Mouse (Mus musculus): ENCODE measurements at regions not wholly inside any gene's neighbourhood (a gene's known extent, or its start where the extent isn't known, plus 50 kb on each side); places are given as distances from the start of the nearest gene placed in this dataset.
"Not testable (repeated sequence)": the region's sequence is repeated elsewhere in the genome, so short reads cannot be mapped to it uniquely, and the experiment has no call there.

DNA sequence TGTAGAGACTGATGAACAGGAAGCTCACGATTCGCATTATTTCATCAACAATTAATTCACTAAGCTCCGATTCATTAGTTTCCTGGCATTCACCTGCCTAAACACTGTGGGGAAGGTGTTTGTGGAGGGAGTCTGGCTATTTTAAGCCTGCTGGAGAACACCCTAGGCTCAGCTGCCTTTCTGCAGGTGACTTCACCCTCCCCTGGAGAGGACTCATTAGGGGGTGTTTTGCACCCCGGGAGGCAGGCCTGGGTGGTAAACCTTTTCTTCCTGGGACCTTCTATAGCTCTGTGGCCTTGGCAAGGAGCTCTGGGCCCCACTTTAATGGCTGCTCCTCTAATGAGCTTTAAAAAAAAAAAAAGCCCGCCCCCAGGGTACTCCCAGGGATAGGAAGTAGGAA is 55.4 kb upstream of the Bnc1 start:
- no peak for DNase-seq

DNA sequence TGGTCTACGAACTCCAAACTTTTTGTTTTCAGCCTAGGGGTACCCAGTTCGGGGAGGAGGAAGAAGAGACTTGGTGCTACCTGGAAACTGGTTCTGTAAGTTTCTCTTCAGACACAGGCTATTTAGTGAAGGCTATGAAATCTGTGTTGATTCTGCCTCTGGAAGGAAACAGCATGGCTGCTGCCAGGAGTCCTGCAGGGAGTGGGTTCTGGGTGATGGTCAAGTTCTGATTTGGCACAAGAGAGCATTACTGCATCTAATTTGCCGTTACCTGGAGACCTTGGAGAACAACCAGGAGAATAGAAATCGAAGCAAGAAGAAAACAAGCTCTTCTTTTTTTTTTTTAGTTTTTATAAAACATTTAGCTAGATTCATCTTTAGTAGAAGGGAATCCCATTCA is 61.3 kb upstream of the Bnc1 start:
- no peak for DNase-seq

DNA sequence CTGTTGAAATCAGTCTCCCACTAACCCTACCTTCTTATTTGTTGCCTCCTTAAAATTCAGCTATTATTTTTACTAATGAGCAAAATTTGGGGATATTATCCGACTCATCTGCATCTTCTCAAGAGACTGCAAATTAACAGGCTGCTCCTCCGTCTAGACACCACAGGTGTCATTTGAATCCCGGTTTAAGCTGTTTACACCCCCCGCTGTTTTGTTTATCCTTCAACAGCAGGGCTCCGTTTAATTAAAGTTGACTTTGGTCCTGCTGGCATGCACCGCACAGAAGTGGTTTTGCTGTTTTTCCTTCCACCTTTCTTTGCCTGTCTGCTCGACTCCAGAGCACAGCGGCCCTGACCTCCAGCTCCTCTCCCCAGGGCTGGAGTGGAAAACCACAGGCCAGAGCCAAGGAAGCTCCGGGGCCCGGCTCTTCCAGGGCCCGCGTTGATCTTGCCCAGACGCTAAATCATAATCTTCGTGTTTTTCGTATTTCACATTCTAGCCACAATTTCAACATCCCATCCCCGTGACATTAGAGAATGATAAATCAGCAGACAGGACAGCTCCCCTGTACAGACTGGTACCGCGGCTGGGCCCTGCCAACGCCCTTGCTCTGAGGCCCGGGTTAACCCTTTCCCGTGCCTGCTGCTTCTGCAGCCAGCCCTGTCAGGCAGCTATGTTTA is 64.6 kb upstream of the Bnc1 start:
- DNase-seq = peak; percentile 13

DNA sequence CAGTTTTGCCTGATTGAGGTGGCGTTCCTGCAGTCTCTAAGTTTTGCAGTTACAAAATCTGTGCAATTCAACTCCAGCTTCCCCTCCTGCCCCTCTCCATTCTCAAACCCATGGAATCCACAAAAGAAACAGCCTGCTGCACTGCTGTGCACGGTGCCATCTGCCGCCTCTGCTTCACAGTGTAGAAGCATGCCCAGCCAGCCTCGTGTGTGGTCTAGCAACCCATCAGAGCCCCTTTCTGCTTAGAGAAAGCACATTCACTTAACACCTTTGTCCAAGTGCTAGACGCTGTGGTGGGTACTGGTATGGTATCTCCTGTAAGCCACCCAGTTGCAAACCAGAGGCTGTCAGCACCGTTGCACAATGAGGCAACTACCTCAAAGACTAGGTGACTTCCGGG is 71.3 kb upstream of the Bnc1 start:
- no peak for DNase-seq

DNA sequence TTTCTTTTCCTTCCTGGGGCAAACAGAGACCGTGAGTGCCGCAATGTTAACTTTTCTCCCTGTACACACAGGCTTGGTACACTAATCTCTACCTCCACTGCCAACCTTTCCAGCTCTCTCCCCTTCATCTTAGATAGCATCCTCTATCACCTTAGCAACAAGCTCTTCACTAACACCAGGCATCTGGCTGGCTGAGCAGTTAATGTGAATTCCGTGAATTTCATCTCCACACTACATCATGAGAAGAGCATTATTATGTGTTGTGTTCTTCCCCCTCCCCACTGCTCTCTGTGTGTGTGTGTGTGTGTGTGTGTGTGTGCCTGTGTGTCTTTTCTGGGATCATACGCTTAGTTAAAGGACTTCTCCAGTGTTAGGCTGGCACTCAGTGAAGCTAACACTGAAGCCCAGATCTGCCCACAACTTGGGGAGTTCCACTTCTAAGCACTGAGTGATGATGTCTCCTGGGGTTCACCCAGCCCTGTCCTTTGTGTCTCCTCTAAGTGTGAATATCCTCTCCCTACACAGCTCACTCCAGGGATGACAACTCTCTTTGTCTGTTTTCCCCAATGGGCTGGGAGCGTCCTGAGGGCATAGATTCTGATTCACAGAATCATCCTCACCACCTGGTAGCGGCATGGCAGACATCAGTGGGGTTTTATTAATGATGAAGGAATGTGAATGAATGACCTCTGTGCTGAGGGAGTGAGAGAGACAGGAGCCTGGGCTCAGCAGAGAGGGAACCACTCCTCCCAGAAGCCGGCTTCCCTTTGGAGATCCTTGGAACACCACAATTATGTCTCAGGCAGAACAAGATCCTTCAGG is 77.7 kb upstream of the Bnc1 start:
- DNase-seq = no peak

DNA sequence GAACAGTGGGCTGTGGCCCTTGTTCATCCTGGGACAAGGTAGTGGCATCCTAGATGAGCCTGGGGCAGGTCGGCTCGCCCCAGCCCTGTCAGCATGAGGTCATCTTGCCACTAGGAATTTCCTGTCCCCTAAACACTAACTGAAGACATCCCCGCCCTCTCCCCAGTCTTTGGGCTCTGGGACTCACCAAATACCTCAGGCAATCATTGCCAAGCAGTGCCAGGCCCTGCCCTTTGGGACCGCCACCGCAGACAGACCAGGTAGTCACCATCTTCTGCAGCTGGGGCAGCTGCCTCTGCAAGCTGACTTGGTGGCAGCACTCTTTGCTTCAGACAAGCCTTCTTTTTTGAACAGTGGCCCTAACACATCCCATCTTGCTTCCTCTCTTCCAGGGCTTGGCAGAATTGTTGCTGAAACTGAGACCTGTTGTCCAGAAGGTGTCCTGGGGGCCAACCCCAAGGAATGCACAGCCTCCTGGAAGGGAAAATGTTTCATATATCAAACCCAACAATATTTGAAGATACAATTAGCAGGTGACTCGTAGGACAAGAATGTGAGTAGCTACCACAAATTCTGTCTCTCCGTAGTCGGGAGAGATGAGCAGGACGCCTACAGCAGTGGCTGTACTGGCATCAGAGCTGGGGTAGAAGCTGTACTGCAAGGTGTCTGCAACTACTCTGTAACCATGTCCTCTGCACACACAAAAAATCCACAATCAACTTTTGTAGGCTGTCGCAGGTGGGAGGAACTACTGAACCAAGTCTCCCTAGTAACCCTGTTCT is 79.0 kb upstream of the Bnc1 start:
- DNase-seq = no peak

DNA sequence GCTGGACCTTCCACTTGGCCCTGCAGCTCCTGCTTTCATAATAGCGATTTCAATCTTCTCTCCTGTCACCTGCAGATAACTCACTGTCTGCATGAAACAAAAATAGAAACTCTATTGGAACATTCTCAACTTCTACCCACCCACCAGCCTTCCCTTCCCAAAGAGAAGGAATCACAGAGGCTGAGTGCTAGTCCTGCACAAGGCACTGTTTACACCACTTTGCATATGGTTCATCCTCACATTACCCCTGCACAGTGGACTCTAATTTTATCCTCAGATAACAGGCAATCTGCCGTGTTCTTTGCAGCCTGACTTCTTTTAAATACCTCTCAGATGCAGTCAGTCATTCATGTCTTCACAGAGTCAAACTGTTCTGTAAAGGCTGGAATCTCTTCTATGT is 83.3 kb upstream of the Bnc1 start:
- no peak for DNase-seq

DNA sequence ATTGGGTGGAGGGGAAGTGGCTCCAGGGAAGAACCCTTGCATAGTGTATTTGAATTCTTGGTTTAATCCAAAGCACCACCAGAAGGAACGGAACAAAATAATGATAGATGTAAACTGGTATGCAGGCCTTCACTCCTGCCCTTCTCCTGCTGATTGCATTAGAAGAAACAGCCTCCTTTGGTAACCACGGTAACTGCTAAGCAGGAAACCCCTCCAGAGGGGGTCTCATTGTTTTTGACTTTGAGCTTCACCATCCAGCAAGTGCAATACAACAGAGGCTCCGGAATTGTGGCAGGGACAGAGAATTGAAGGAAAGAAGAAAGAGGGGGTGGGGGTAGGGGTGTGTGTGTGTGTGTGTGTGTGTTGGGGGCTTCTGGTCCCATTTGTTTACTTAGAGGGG is 89.8 kb upstream of the Bnc1 start:
- no peak for DNase-seq

DNA sequence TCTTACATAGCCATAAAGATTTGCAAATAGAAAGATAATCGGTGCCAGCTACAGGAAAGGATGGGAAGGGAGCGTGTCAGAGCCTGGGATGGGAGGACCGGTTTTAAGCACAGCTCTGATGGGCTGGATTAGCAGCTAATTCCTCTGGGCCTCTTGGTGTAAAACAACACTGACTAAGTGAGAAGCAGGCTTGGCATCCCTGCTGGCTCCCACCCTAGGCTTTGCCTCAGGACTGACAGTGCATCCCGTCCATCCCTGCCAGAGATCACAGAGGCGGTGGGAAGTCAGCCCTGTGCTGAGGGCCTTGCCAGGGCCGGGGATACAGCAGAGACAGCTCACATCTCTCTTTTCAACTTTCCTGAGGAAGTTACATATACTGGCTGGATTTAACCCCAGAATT is 90.8 kb upstream of the Sh3gl3 start:
- DNase-seq = no peak

DNA sequence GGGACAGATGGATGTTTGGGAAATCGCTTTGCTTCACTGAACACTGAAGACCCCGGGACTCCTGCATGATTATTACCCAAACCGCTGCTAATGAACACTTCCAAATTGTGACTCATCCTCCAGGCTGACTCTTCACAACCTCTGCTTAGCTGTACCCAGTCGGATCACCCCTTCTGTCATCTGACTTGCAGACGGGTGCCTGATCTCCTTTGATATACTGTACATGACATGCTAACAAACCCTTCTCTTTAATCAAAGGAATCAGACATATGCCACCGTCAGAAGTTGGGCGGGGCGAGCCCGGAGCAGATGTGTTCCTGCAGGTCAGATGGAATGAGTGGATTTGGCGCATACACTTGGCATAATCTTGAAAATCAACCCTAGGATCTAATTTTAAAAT is 89.2 kb upstream of the Sh3gl3 start:
- no peak for DNase-seq

DNA sequence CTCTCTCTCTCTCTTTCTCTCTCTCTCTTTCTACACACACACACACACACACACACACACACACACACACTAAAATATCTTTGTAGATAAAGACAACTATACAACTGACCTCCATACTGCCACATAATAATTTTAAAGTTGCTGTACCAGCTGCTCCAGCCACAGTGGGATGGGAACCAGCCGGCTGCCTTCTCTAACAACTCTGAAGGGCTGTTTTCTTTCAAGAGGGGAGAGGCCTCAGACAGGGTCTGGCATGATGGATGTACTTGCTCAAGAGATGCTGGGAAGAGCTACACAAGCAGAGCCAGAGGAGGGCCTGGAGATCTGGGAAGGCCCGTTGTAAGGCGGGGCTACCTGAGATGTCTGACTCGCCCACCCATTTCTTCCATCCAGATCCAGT is 88.4 kb upstream of the Sh3gl3 start:
- DNase-seq = no peak

DNA sequence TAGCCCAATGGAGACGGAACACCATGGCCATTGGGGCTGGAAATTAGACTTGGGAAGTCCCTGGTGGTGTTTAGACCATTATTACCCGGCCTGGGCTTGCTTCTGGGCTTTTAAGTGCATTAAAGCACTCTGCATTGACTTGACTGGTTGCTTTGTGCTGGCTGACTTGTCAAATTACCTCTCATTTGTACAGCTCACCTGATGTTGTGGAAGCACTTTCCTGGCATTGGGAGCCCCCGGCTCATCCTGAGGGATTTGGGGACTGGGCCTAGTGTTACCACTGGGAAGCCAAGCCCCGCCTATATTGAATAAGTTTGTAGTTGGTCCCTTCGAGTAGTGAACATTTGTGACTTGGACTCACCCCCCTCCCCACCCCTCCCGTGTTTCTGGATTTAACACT is 75.5 kb upstream of the Sh3gl3 start:
- DNase-seq = no peak

DNA sequence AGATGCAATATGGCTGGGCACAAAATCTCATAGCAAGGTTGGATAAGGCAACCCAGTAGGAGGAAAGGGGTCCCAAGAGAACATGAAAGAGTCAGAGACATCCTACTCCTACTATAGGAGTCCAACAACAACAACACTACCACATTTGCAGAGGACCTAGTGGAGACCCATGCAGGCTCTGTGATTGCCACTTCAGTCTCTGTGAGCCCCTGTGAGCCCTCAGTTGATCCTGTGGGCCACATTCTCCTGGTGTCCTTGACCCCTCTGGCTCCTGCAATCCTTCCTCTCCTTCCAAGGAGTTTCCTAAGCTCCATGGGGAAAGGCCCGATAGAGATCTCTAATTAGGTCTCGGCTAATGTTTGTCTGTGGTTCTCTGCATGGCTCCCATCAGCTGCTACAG is 72.3 kb upstream of the Sh3gl3 start:
- DNase-seq = no peak

DNA sequence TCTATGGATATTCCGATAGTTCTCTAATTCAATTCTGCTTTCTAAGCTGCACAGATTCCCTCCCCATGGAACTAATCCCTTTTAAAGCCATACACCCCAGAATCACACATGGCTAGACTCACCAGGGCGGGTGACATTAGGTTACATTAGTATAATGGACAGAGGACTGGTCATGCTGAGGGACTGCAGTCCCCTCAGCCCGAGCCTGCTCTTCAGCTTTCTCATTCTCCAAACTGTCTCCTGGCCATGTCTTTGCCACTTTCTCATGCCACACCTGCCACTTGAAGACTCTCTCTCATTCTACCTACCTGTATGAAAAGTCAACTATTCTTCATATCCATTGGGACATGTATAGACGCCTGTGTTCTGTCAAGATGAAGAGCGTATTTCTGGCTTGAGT is 68.0 kb upstream of the Sh3gl3 start:
- DNase-seq = no peak

DNA sequence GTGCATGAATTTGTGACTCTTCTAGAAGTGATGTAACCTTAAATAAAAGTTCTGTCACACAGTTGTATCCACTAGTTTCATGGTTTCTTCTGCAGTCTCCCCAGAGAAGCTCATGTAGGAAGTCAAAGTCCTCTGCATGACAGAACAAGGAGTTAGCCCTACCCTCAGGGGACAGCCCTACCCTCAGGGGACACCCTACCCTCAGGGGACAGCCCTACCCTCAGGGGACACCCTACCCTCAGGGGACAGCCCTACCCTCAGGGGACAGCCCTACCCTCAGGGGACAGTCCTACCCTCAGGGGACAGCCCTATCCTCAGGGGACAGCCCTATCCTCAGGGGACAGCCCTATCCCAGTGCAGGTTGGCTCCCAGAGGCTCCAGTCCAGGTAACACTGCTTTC is 64.5 kb upstream of the Sh3gl3 start:
- DNase-seq = not testable (repeated sequence)

DNA sequence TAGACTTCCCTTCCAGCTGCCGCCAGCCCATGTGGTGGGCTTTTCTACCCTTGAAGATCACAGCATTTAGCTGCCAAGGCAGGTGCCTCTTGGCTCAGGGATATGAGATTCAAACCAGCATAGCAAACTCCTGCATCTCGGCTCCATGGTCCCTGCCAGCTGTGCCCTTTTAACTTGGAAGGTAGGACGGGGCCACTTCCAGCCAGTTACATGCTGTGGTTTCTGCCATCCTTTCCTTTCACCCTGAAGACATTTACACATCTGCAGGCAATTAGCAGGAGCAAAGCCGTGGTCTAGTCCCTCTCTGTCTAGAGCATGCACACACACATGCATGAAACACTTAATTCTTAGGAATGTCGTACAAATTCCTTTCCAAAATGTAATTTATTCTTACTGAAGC is 64.1 kb upstream of the Sh3gl3 start:
- DNase-seq = no peak

DNA sequence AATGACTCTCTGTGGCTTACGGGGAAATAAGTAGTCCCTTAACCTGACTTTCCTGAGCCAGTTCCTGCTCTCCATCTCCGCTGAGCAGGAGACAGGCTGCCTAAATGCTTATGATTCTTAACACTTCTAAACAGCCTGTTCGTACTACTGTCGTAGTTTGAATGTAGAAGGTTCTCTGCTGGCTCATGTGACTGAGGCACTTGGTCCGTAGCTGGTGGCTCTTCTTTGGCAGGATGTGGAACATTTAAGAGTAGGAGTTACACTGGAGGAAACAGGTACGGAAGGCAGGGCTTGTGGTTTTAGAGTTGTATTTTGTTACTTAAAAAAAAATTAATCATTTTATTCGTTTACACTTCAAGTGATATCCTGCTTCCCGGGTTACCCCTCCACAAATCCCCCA is 63.7 kb upstream of the Sh3gl3 start:
- DNase-seq = no peak

DNA sequence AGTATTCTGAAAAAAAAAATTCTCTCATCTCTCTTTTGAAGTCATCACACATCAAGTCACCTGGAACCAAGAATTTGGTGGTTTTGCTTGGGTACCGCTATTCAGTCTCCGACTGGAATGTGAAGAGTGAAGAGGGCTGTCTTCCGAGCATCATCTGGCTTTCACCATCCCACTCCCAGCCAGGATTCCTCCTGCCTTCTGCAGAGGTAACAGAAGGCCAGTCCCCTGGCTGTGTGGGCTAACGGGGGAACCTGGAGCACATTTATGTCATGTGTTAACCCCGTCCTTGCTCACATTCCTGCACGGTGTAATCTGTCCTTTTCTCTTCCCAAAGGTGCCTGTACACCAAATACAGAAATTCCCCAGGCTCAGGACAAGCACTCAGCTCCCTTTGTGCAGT is 61.6 kb upstream of the Sh3gl3 start:
- DNase-seq = no peak

DNA sequence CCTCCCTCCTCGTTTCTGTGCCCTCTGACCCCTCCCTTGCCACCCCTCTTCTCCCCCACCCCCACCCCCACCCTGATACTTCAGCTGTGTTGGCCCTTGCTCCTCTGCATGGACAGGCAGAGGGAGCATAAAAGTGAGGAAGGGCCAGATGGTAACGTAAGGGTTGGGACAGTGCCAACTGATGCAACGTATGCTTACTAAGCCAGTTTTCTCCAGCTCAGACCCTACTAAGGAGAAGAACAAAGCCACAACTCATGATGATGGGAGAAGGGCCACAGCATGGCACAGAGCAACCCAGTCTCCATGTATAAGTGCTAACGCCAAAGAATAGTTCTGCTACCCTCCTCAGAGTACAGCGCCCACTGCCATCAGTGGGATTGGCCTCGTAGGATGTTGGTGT is 58.0 kb upstream of the Sh3gl3 start:
- DNase-seq = no peak

DNA sequence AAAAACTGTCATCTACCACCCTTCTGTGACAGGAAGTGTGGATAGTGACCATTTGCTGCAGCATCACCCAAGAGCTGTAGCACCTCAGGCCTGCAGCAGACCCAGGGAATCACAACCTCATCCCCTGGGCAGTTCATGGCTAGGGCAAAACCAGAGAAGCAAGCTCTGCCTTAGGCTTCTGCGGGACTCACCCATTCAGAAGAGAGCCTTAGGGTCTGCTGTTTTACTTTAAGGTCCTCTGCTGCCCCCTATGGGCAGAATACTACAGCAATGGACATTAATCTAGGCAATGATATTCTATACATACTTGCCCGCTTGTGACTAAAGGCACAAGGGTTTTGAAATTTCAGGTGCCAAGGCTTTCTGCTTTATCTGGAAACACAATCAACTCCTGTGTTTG is 54.4 kb upstream of the Sh3gl3 start:
- DNase-seq = peak; percentile 86

DNA sequence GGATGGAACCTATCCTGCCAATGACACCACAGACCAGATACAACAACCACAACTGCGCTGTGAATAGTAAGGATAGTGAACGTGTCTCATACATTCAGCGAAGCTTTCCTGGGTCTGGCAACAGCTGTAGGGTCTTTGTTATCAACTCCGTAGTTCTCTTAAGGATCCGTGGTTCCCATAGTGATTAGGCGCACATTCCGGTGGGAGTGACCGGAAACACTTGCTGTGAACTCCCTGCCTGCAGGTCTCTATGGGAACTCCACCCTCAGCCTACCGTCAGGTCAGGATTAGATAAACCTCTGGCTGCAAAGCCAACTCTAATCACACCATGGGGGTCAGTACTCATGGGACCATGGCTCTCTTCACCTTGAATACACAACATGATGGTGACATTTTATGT is 53.8 kb upstream of the Sh3gl3 start:
- no peak for DNase-seq

DNA sequence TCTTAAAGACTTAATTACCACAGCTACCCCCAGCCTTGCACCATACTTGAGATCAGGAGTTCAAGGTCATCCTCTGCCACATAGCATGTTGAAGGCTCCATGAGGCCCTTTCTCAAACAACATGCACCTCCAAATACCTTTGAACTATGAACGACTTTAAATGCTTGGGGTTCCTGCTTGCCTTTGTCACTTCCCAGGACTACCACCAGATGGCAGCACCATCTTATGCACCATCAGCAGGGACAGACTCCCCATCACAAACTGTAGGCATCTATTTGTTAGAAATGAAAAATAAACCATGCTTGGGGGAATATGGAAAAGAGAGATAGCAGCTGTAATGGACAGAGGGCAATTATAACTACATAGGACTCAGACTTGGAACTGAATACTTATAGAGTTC is 51.9 kb upstream of the Sh3gl3 start:
- DNase-seq = peak; percentile 84

Data from thymus, postnatal 4 days (tissue).